In the genomic region with DNA sequence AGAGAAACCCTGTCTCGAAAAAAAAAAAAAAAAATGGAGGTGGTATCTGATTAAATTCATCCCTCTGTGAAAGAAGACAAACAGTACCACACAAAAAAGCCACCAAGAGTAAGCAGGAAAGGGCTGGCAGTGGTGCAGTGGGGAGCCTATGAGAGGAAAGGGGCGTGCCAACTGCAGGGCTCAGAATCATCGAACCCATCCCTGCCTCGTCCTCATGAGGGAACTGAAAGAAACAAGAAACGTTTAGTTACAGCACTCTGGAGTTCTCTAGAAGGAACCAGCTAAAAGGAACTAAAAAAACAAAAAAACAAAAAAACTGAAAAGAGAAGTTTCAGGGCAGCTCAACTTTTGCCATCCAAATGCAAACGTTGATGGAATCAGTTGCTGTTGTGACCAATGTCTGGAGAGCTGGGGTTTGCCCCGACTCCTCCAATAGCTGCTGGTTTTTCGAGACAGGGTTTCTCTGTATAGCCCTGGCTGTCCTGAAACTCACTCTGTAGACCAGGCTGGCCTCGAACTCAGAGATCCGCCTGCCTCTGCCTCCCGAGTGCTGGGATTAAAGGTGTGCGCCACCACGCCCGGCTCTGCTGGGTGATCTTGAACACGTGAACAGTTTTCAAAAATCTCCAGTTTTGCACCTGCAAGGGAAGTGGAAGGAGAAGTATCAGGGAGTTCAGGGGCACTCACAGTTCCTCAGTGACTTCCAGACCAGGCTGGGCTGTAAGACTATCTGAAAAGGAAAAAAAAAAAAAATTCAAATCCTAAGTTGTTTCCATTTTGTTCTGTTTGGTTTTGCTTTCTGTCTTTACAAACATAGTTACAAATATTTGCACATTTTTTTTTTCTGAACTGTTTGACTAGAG, we compare ENCODE assay signal across 12 mouse cellular contexts. TPM values are rescaled to one million over a fixed set of nuclear protein-coding genes. Genes with fewer than 3 reads are reported as not detected.
DNase-seq lines count a peak whose midpoint lies in the region; ATAC-seq and TF ChIP-seq lines count a peak whose summit lies in the region.
"Had no signal": no experiment of that assay in that cellular context is flagged by ENCODE, and none has a peak within 500 bp of the region (broad histone marks: within the 10 kb centered on the region; RNA-seq: fewer than 3 reads in every experiment).

No protein-coding gene starts in this region.

- no peak overlapping the region for H3K27ac ChIP-seq in liver, embryonic 11.5 days (ENCODE audit: low read depth, low read length)
- H3K27ac ChIP-seq in cortical plate, adult 2 months (ENCODE audit: insufficient read depth, low read length), result peak overlapping the region; percentile 67; the same call in 1 of the 2 replicates
- no peak overlapping the region for H3K27ac ChIP-seq in intestine, postnatal 0 days (ENCODE audit: low read depth, low read length)
- H3K27ac ChIP-seq: forebrain, embryonic 10.5 days; limb, embryonic 10.5 days had no signal

- H3K4me1 ChIP-seq in liver, embryonic 11.5 days (replicated peaks; ENCODE audit: control insufficient read depth, insufficient read depth, low read length), result no peaks in the 10 kb centered on the region; the same call in 1 of the 2 replicates
- no peaks in the 10 kb centered on the region for H3K4me1 ChIP-seq in cortical plate, adult 2 months (ENCODE audit: control insufficient read depth, insufficient read depth, low read length)
- no peaks in the 10 kb centered on the region for H3K4me1 ChIP-seq in intestine, postnatal 0 days (replicated peaks; ENCODE audit: control insufficient read depth, insufficient read depth, low read length)
- H3K4me1 ChIP-seq: forebrain, embryonic 10.5 days; limb, embryonic 10.5 days had no signal

- H3K4me3 ChIP-seq in liver, embryonic 11.5 days (ENCODE audit: low read depth, low read length), result no peak overlapping the region
- H3K4me3 ChIP-seq in cortical plate, adult 2 months (ENCODE audit: insufficient read depth, low read length), result no peak overlapping the region
- no peak overlapping the region for H3K4me3 ChIP-seq in intestine, postnatal 0 days (ENCODE audit: low read depth, low read length)
- H3K4me3 ChIP-seq: forebrain, embryonic 10.5 days; limb, embryonic 10.5 days had no signal

- no peaks in the 10 kb centered on the region for H3K9me3 ChIP-seq in liver, embryonic 11.5 days (ENCODE audit: control insufficient read depth, low read length)
- H3K9me3 ChIP-seq in intestine, postnatal 0 days (ENCODE audit: control insufficient read depth), result no peaks in the 10 kb centered on the region
- H3K9me3 ChIP-seq: forebrain, embryonic 10.5 days; limb, embryonic 10.5 days had no signal

- no peaks in the 10 kb centered on the region for H3K36me3 ChIP-seq in liver, embryonic 11.5 days (ENCODE audit: control insufficient read depth, insufficient read depth, low read length)
- no peaks in the 10 kb centered on the region for H3K36me3 ChIP-seq in intestine, postnatal 0 days (ENCODE audit: control insufficient read depth, insufficient read depth)
- H3K36me3 ChIP-seq: forebrain, embryonic 10.5 days; limb, embryonic 10.5 days had no signal

- no peak for TF ChIP-seq CTCF in cortical plate, adult 2 months (IDR thresholded peaks at IDR 0.05; ENCODE audit: extremely low read depth, insufficient read depth, low read length)
- TF ChIP-seq CTCF in intestine, postnatal 0 days (IDR thresholded peaks at IDR 0.05; ENCODE audit: low read depth), result no peak

- H3K9ac ChIP-seq in liver, embryonic 11.5 days (ENCODE audit: low read depth, low read length), result no peak overlapping the region
- H3K9ac ChIP-seq in intestine, postnatal 0 days (ENCODE audit: low read depth, low read length), result no peak overlapping the region

- no peak overlapping the region for H3K4me2 ChIP-seq in liver, embryonic 11.5 days
- H3K4me2 ChIP-seq in intestine, postnatal 0 days (replicated peaks; ENCODE audit: low read depth), result no peak overlapping the region

- ATAC-seq in liver, embryonic 11.5 days (replicated peaks; ENCODE audit: low FRiP score), result no peak
- peak; percentile 91 for ATAC-seq in megakaryocyte progenitor cell, adult 5-6 weeks (replicated peaks; ENCODE audit: poor library complexity)
- no peak for ATAC-seq in intestine, postnatal 0 days
- ATAC-seq: Patski had no signal

- TF ChIP-seq POLR2A in cortical plate, adult 2 months (IDR thresholded peaks at IDR 0.05; ENCODE audit: extremely low read depth, insufficient read depth, low read length), result no peak

- no peaks in the 10 kb centered on the region for H3K27me3 ChIP-seq in liver, embryonic 11.5 days (replicated peaks; ENCODE audit: control insufficient read depth, insufficient read depth, low read length)
- no peaks in the 10 kb centered on the region for H3K27me3 ChIP-seq in intestine, postnatal 0 days (replicated peaks; ENCODE audit: control insufficient read depth, insufficient read depth, low read length)
- H3K27me3 ChIP-seq: Patski had no signal

- peak; percentile 25 for DNase-seq in liver
- no peak for DNase-seq in liver, embryonic 11.5 days (ENCODE audit: low spot score)
- DNase-seq in thymus, postnatal 14 days, result peak; percentile 62
- DNase-seq in ovary, adult 18-20 months (ENCODE audit: low spot score), result no peak
- no peak for DNase-seq in ovary, postnatal 10 days (ENCODE audit: low spot score)
- DNase-seq: cerebellum, adult 8-10 months had no signal

- WGBS in liver, embryonic 11.5 days, result 61% methylated on average over 15 of the region's 15 CpGs
- WGBS in intestine, postnatal 0 days, result 71% methylated on average over 15 of the region's 15 CpGs

RNA-seq across cellular contexts. Expression of a gene that starts 48.1 kb away (rescaled TPM):
- 26.6 and 32.4 TPM in 2 replicates for polyA plus RNA-seq in liver, embryonic 11.5 days (2014; fragmentation: Nextera tagmentation; extraction: Ambion mirVana)
- polyA plus RNA-seq in cortical plate, adult 2 months (2012; rRNA removed), result 44.3 and 45.1 TPM in 2 replicates
- total RNA-seq in megakaryocyte progenitor cell, adult 5-6 weeks (2015), result 106 and 108 TPM in 2 replicates
- total RNA-seq in megakaryocyte progenitor cell, adult 5-6 weeks (2017), result 27.0 and 30.0 TPM in 2 replicates
- 10.4 and 12.1 TPM in 2 replicates for polyA plus RNA-seq in intestine, postnatal 0 days (2015; fragmentation: Nextera tagmentation; extraction: Ambion mirVana)

Comparison
In these comparisons a context has a peak if more than half of its experiments do, and no peak if none do; other contexts are left out.
1. DNase-seq: peak in liver (single experiment) and thymus, postnatal 14 days (single experiment); none in liver, embryonic 11.5 days (single experiment), ovary, adult 18-20 months (single experiment) and ovary, postnatal 10 days (single experiment).